15 mouse cellular contexts compared by ENCODE assay signal in the genomic region with DNA sequence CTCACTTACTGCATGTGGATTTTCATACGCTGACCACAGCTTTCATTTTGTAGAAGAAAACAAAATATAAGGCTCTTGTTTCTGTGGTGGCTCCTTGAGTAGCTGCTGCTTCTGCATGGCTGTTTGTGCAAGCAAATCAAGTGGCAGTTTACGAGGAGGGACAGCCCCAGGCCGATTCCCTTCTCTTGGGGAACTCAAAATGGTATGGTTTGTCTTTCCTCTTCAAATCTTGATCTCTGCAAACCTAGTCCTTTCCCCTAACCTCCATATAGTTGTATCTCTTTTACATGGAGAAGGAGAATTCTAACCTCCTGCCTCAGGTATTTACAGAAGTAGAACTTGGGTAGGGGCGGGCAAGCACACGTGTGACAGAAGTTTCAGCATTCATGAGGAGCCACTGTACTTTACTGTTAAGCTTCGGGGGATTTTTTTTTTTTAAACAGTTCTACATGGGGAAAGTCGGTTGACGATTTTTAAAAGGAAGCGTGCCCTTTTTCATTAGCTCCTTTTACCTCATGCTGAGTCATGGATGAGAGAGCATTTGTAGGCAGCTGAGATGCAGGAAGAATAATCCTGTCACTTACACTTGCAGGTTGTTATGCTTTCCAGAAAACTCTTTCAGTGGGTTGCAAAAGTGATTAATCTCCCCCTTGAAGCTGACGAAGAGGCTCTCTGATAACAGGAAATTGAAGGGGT.
DNase-seq lines count a peak whose midpoint lies in the region; ATAC-seq and TF ChIP-seq lines count a peak whose summit lies in the region.
"Had no signal": no experiment of that assay in that cellular context is flagged by ENCODE, and none has a peak within 500 bp of the region (broad histone marks: within the 10 kb centered on the region; RNA-seq: fewer than 3 reads in every experiment).

No protein-coding gene starts in this region.

- no peak overlapping the region for H3K4me3 ChIP-seq in embryonic facial prominence, embryonic 14.5 days (ENCODE audit: low read depth, low read length)
- no peak overlapping the region for H3K4me3 ChIP-seq in embryonic facial prominence, embryonic 10.5 days
- H3K4me3 ChIP-seq in kidney, postnatal 0 days (replicated peaks; ENCODE audit: low read depth, low read length), result no peak overlapping the region
- H3K4me3 ChIP-seq: limb, embryonic 12.5 days; neural tube, embryonic 15.5 days had no signal

- no peak for ATAC-seq in embryonic facial prominence, embryonic 14.5 days (ENCODE audit: low read depth)
- ATAC-seq in kidney, postnatal 0 days (replicated peaks; ENCODE audit: low FRiP score, low read depth), result no peak
- peak; percentile 85 for ATAC-seq in CD4-positive, CD25-positive, alpha-beta regulatory T cell, adult 4 months
- peak; percentile 59 for ATAC-seq in inflammation-experienced regulatory T-cells, adult 6 months
- ATAC-seq: hindbrain, postnatal 0 days had no signal

- H3K27ac ChIP-seq in embryonic facial prominence, embryonic 14.5 days (replicated peaks; ENCODE audit: low read depth, low read length), result no peak overlapping the region
- H3K27ac ChIP-seq in embryonic facial prominence, embryonic 10.5 days (replicated peaks), result no peak overlapping the region
- no peak overlapping the region for H3K27ac ChIP-seq in kidney, postnatal 0 days
- H3K27ac ChIP-seq: hindbrain, postnatal 0 days; limb, embryonic 12.5 days; macrophage; neural tube, embryonic 15.5 days had no signal

- DNase-seq in embryonic facial prominence, embryonic 14.5 days (ENCODE audit: low spot score), result peak; percentile 17
- no peak for DNase-seq in embryonic facial prominence, embryonic 10.5 days (ENCODE audit: low spot score)
- DNase-seq in kidney, postnatal 0 days (ENCODE audit: low spot score), result peak; percentile 47
- DNase-seq in kidney, adult 9 months, result no peak
- DNase-seq in right cerebral cortex, postnatal 14 days, result no peak
- no peak for DNase-seq in liver
- DNase-seq: adrenal gland, postnatal 14 days; kidney, postnatal 25 days; lung, adult 18-20 months had no signal

- H3K9me3 ChIP-seq in embryonic facial prominence, embryonic 14.5 days (ENCODE audit: control insufficient read depth, low read length), result no peaks in the 10 kb centered on the region
- H3K9me3 ChIP-seq in embryonic facial prominence, embryonic 10.5 days, result no peaks in the 10 kb centered on the region
- no peaks in the 10 kb centered on the region for H3K9me3 ChIP-seq in kidney, postnatal 0 days (replicated peaks; ENCODE audit: low read length)
- H3K9me3 ChIP-seq: limb, embryonic 12.5 days; neural tube, embryonic 15.5 days had no signal

- H3K27me3 ChIP-seq in embryonic facial prominence, embryonic 14.5 days (replicated peaks; ENCODE audit: control insufficient read depth, insufficient read depth, low read length), result no peaks in the 10 kb centered on the region
- H3K27me3 ChIP-seq in embryonic facial prominence, embryonic 10.5 days (replicated peaks; ENCODE audit: low read depth, poor library complexity, severe bottlenecking), result no peaks in the 10 kb centered on the region
- H3K27me3 ChIP-seq in kidney, postnatal 0 days (ENCODE audit: insufficient read depth, low read length), result no peaks in the 10 kb centered on the region
- H3K27me3 ChIP-seq: limb, embryonic 12.5 days; neural tube, embryonic 15.5 days had no signal

- H3K4me2 ChIP-seq in embryonic facial prominence, embryonic 14.5 days (ENCODE audit: low read depth, low read length), result no peak overlapping the region
- 0 out of 2 replicates have a peak overlapping the region, but pooled peaks have one; percentile 4 for H3K4me2 ChIP-seq in kidney, postnatal 0 days (ENCODE audit: low read length)
- H3K4me2 ChIP-seq: limb, embryonic 12.5 days; neural tube, embryonic 15.5 days had no signal

- H3K36me3 ChIP-seq in embryonic facial prominence, embryonic 14.5 days (ENCODE audit: control insufficient read depth, insufficient read depth, low read length), result no peaks in the 10 kb centered on the region
- no peaks in the 10 kb centered on the region for H3K36me3 ChIP-seq in embryonic facial prominence, embryonic 10.5 days (replicated peaks)
- H3K36me3 ChIP-seq in kidney, postnatal 0 days (ENCODE audit: insufficient read depth, low read length), result no peaks in the 10 kb centered on the region
- H3K36me3 ChIP-seq: limb, embryonic 12.5 days; neural tube, embryonic 15.5 days had no signal

- 46% methylated on average over 10 of the region's 10 CpGs for WGBS in embryonic facial prominence, embryonic 14.5 days
- WGBS in embryonic facial prominence, embryonic 10.5 days, result 66% methylated on average over 10 of the region's 10 CpGs
- WGBS in kidney, postnatal 0 days, result 31% methylated on average over 10 of the region's 10 CpGs

- no peak overlapping the region for H3K9ac ChIP-seq in embryonic facial prominence, embryonic 14.5 days (ENCODE audit: low read depth, low read length)
- no peak overlapping the region for H3K9ac ChIP-seq in kidney, postnatal 0 days (ENCODE audit: low read depth, low read length)
- H3K9ac ChIP-seq: limb, embryonic 12.5 days; neural tube, embryonic 15.5 days had no signal

- TF ChIP-seq CTCF in kidney, postnatal 0 days (IDR thresholded peaks at IDR 0.05; ENCODE audit: low read depth), result no peak

- peaks cover 7% of the 10 kb centered on the region; the same call in 1 of the 2 replicates for H3K4me1 ChIP-seq in embryonic facial prominence, embryonic 14.5 days (ENCODE audit: control insufficient read depth, insufficient read depth, low read length)
- peaks cover 10% of the 10 kb centered on the region; the same call in 1 of the 2 replicates for H3K4me1 ChIP-seq in embryonic facial prominence, embryonic 10.5 days
- H3K4me1 ChIP-seq in kidney, postnatal 0 days (replicated peaks; ENCODE audit: insufficient read depth, low read length), result no peaks in the 10 kb centered on the region
- H3K4me1 ChIP-seq: neural tube, embryonic 15.5 days had no signal

Comparison
In these comparisons a context has a peak if more than half of its experiments do, and no peak if none do; other contexts are left out.
1. DNase-seq: peak in embryonic facial prominence, embryonic 14.5 days (single experiment) and kidney, postnatal 0 days (single experiment); none in embryonic facial prominence, embryonic 10.5 days (single experiment), kidney, adult 9 months (single experiment), right cerebral cortex, postnatal 14 days (single experiment) and liver (single experiment).
2. ATAC-seq: peak in CD4-positive, CD25-positive, alpha-beta regulatory T cell, adult 4 months (single experiment) and inflammation-experienced regulatory T-cells, adult 6 months (single experiment); none in embryonic facial prominence, embryonic 14.5 days (single experiment) and kidney, postnatal 0 days (single experiment).